Mouse (Mus musculus) skeletal muscle tissue, adult 2 months (tissue): ENCODE data around the gene Angptl7.

Experiments used
- DNase-seq: peaks from one replicate; pipeline ENCODE4 v3.0.0-alpha.2; 2012; ENCODE audit warnings: low read depth, low spot score

Gene Angptl7

DNA sequence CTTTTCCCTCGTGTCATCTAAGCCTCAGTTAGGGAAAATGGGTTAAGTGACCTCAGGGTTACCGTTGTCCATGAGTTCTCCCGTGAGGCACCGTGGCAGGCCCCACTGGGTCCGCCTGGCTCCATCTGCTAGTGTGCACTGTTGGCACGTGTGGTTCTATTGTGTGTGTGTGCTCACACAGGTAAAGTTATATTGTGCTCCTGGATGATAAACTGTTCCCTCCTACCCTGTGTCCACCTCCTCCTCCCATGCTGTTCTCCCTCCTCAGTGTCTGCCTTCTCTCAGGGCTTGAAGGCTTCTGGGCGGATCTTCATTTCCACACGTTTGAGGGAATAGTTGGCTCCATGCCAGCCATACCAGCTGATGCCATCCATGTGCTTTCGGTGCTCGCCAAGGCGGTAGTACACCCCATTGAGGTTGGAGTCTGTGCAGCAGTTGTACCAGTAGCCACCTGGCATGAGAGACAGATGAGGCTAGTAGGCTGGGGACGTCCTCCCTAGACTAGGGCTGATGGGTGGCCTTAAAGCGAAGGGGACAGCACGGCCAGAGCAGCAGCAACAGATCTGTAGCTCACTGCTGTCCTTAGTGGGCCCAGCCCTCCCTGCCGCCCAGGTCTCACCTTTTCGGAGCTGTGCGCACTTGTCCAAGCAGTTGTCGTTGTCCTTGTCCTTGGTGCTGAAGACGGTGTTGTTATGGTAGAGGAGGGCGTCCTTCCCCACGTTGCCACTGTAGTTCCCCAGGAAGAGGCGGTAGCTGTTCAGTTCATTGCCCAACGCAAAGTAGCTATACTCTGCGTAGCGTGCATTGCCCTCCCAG is 4.2 kb downstream of the Angptl7 start:
- no peak for DNase-seq

GRCm38 (mm10) chr4:148495160-148495559 is 5.1 kb downstream of the Angptl7 start:
- DNase-seq = no peak

DNA sequence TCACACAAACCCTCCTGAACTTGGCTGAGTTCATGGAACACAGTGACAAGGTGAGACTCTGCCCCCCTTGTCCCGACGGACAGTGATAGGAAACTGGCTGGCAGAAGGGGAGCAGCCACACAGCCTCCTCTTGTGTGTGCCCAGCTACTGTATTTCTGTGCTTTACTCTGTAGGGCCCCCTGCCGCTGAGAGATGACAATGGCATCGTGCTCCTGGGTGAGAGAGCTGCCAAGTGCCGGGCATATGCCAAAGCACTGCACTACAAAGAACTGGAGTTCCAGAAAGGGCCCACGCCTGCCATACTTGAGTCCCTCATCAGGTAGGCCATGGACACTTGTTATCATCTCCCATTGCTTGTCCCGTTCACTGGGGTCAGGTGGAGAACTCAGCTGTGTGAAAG is 8.8 kb downstream of the Angptl7 start:
- no peak for DNase-seq

DNA sequence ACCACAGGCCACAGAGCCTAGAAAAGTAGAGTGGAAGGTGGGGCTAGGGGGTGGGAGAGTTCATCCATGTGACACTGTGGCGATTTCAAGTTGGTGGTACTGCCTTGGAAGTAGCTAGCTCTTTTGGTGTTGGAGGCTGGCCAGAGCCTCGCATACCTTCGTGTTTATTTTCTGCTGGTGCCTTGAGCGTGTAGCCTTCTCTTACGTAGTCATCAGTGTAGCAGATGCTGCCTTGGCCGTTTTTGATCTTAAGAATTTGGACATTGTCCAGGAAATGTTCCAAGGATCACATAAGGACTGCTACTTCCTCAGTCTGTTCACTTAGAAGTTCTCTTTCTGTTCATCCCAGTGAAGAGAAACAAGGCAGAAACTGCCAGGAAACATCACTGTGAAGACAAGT is 9.8 kb downstream of the Angptl7 start:
- DNase-seq = peak; percentile 51

DNA sequence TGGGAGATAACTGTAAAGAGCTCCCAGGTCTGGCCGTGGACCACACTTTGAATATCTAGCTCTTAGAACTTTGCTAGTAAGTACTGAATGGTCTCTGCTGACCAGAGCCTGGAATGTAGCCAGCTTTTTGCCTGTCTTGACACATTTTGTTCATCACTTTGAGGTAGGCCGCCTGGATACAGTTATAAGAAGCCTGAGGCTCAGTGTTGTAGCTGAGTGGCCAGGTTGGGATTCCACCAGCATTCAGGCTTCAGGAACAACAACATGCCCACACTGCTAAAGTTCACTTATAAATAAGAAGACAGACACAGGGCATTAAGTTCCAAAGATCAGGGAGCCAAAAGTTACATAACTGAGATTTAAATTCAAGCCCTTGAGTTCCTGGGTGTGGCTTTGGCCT is 12.4 kb downstream of the Angptl7 start:
- no peak for DNase-seq

DNA sequence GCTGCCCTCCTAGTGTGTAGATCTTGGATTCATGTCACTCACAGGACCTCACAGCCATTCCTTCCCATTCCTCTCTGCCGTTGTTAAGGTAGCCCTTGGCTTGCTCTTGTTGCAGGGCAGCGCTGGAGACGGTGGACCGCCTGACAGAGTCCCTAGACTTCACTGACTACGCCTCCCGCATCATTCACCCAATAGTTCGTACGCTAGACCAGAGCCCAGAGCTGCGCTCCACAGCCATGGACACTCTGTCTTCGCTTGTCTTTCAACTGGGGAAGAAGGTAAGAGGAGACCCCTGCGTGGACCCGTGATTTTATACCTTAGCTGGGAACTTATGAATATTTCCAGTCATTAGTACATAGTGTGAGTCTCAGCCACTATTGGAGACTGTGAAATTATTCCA is 15.7 kb downstream of the Angptl7 start:
- no peak for DNase-seq

GRCm38 (mm10) chr4:148481557-148482168 is 18.6 kb downstream of the Angptl7 start:
- no peak for DNase-seq

DNA sequence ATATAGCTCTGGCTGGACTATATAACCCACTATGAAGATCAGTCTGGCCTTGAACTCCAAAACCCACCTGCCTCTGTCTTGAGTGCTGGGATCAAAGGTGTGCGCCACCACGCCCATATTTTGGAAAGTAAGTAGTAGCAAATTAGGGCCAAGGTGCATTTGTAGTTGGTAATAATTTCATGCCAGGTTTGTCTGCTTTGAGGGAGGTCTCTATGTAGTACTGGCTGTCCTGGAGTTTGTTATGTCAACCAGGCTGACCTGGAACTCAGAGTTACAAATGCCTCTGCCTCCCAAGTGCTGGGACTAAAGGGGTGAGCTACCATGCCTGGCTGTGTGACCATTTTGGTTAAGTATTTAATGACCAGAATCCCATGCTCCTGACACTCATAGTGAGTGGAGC is 20.0 kb downstream of the Angptl7 start:
- no peak for DNase-seq

DNA sequence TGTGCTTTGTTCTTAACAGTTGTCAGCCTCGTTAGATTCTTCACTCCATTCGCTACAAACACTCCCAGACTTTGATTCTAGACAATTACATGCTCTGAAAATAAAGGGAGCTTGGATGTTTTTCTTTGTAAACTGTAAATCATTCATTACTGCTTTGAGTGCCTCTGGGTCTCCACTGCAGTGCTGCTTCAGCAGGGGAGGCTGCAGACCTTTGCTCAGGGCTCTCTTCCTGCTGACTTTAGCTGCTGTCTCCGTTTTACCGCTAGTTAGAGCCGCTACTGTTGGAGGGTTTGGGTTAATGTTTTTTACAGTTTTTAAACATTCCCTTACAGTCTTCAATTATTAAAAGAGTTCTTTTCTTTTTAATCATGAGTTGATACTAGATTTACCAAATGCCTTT is 26.8 kb downstream of the Angptl7 start:
- no peak for DNase-seq

DNA sequence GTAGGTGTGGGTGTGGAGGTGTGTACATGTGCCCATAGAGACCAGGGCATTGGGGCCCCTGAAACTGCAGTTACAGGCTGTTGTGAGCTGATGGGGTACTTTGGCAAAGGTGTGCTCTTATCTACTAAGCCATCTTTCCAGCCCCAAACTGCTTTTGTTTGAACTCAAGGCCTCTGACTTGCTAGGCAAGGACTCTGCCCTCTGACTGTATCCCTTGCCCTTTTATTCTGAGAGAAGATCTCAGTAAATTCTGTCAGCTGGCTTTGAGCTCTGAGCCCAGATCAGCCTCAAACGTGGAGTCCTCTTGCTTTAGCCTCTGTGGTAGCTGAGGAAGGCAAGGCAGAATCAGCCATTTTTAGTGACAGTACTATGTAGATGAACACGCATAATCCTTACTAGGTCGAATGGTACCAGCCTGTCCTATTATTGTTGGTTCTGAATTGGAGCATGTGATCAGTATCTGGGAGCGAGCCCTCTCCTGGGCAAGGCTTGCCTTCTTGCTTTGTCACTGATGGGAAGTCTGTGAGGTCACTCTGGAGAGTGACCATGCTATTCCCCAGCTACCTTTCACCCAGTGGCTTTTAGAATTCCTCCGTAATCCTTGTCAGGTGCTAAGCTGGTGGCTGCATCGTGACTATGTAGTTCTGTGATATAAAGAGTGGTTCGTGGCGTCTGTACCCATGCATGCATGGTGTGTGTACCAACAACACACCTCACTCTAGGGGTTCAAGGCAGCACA is 27.7 kb downstream of the Angptl7 start:
- no peak for DNase-seq

- DNase-seq = no peak
These were observed 28.9 kb downstream of the Angptl7 start for GRCm38 (mm10) chr4:148471363-148471806.

DNA sequence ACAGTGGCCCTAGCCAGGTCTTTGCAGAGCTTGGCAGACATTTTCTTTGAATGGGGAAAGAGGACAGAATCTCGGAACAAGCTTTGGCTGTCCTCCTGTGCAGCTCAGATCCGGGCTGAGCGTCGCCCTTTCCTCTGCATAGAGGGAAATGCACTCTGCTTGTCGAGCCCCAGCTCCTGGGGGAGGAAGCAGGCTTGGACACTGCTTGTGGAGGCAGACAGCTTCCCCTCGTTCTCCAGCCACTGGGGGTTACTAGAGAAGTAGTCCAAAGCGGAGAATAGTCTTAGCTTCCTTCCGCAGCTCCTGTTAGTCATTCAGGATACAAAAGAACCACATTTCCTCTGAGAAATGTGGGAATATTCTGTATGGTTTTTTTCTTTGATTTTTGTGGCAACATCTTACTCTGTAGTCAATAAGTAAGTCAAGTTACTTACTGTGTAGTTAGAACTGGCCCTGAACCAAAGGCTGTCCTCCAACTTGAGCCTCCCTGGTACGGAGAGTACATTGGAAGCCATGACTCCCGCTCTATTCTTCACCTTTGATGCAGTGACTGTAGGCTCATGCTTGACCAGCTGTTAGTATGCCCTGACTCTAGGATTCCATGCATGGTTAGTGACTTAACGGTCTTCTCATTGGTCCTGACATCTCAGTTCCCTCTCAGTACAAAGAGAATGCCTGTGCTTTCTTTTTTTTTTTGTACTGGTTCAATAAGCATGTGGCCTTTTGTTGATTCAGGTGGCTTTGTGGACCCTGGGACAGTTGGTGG is 30.6 kb downstream of the Angptl7 start:
- no peak for DNase-seq

DNA sequence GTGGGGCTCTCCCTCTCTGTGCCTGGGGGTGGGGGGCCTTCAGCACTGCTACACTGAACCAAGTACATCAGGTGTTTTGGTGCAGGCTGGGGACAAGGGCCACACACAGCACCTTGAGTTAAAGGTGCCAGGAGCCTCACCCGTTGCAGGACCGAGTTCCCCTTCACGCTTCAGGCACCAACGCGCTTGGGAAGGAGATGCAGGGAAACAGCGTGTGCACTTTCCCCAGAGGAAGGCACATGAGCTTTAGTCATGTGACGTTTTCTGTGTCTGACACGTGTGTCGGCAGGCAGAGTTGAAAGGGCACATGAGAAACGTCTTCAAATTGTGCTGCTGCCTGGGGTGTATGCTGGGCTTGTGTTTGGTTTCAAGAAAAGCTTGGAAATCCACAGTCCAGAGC is 31.9 kb downstream of the Angptl7 start:
- DNase-seq = no peak

DNA sequence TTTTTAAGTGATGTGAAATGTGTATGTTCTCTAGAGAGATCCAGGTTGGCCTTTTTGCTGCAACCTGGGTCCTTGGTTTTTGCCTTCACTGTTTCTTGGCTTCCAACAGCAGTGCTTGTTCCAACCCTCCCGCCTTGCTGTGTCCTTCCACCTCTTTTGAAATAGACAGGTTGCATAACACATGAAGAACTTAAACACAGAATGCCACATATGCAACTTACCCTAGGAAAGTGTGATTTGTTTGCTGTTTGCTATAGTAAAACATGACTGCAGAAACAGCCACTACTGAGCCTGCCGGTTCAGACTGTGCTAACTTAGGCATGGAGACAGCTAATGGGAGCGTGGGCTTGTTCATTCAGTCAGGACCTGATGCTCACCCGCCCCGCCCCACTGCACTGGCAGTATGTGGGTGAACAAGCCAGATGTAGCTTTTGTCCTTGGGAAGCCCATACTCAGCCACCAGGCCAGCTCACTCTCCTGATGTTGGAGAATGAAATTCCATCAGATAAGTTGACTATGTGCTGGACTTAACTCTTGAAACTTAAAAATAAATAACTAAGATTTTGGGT is 33.7 kb downstream of the Angptl7 start:
- no peak for DNase-seq

- DNase-seq = no peak
These were observed 35.4 kb downstream of the Angptl7 start for GRCm38 (mm10) chr4:148464869-148465268.

- DNase-seq = no peak
These were observed 36.0 kb downstream of the Angptl7 start for GRCm38 (mm10) chr4:148464301-148464700.

- DNase-seq = no peak
These were observed 36.9 kb downstream of the Angptl7 start for GRCm38 (mm10) chr4:148463208-148463960.

DNA sequence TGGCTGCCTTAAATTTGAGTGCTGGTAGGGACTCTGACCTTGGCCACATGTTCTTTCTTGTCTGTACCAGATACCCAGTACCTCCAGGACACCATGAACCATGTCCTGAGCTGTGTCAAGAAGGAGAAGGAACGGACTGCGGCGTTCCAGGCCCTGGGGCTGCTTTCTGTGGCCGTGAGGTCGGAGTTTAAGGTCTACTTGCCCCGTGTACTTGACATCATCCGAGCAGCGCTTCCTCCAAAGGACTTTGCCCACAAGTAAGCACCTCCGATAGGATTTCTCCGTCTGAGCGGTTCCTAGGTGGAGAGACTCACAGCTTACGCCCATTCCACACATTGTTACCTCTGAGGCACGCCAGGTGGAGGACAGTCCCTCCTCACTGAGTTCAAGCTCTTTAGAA is 37.5 kb downstream of the Angptl7 start:
- no peak for DNase-seq

DNA sequence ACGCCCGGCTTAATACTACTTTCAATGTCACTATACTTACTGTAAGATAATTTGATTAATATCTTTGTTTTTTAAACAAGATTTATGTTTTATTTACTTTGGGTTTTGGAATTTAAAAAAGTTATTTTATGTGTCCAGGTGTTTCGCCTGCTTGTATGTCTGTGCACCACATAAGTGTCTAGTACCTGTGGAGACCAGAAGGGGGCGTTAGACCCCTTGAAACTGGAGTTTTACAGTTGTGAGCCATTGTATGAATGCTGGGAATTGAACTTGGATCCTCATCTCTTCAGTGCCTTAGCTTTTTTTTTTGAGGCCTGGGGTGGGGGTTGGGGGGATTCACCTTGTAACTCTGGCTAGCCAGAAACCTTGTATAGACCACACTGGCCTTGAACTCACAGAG is 38.5 kb downstream of the Angptl7 start:
- DNase-seq = no peak

GRCm38 (mm10) chr4:148460656-148461284 is 39.5 kb downstream of the Angptl7 start:
- no peak for DNase-seq
